Mouse (Mus musculus): Measurements from ENCODE around the gene Gli2. TPM values are rescaled to one million over a fixed set of nuclear protein-coding genes. Genes with fewer than 3 reads are reported as not detected.

Gene Gli2
- polyA plus RNA-seq, 1 experiment from 2014 or later = 3.8 TPM

DNA sequence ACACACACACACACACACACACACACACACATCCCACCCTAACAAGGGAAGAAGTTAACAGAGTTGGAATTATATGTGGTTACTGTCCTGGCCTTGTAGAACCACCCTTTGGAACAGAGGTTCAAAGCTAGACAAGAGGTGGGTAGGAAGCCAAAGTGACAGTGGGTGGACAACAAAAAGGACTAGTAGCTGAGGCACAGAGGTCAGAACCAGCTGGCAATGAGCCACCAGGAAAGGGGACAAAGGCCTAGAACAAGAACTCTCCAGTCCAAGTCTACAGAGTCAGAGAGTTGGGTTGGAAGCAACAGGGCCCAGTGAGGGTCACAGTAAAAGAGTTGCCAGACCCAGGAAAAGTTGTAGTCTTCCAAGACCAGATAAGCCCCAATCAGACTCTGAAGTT is 34.4 kb downstream of the Gli2 start:
- Histone ChIP-seq H3K9me3 (ENCODE audit: control insufficient read depth) (no peaks in the 10 kb centered on the region), H3K27ac (ENCODE audit: low read depth, low read length) (no peak overlapping the region), H3K9ac (ENCODE audit: low read depth, low read length) (no peak overlapping the region), H3K4me1 (replicated peaks; ENCODE audit: control insufficient read depth, insufficient read depth, low read length) (no peaks in the 10 kb centered on the region), H3K4me3 (ENCODE audit: low read depth, low read length) (no peak overlapping the region), H3K27me3 (replicated peaks; ENCODE audit: control insufficient read depth, insufficient read depth, low read length) (no peaks in the 10 kb centered on the region), H3K36me3 (ENCODE audit: control insufficient read depth, insufficient read depth) (no peaks in the 10 kb centered on the region), H3K4me2 (replicated peaks; ENCODE audit: low read depth) (no peak overlapping the region)
- TF ChIP-seq CTCF (IDR thresholded peaks at IDR 0.05; ENCODE audit: low read depth) = no peak
- ATAC-seq = no peak

DNA sequence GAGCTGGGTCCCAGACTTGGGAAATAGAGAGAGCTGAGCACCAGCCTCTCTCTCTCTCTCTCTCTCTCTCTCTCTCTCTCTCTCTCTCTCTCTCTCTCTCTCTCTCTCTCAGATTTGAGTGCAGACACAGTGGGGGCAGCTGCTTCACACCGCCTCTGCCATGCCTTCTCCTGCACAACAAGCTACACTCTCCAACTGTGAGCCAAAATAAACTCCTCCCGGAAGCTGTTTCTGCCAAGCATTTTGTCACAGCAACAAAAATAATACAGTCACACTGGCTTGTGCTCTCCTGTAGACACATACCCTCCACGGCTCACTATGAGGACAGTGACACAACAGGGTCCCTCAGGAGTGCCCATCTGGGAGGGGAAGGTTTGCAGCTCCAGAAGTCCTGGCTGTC is 36.6 kb downstream of the Gli2 start:
- Histone ChIP-seq H3K27me3 (replicated peaks; ENCODE audit: control insufficient read depth, insufficient read depth, low read length) (no peaks in the 10 kb centered on the region), H3K9ac (ENCODE audit: low read depth, low read length) (no peak overlapping the region), H3K36me3 (ENCODE audit: control insufficient read depth, insufficient read depth) (no peaks in the 10 kb centered on the region), H3K9me3 (ENCODE audit: control insufficient read depth) (no peaks in the 10 kb centered on the region), H3K4me3 (ENCODE audit: low read depth, low read length) (no peak overlapping the region), H3K4me1 (replicated peaks; ENCODE audit: control insufficient read depth, insufficient read depth, low read length) (no peaks in the 10 kb centered on the region), H3K27ac (ENCODE audit: low read depth, low read length) (no peak overlapping the region), H3K4me2 (replicated peaks; ENCODE audit: low read depth) (no peak overlapping the region)
- ATAC-seq = no peak
- 75% methylated on average over 3 of the region's 3 CpGs for WGBS
- no peak for TF ChIP-seq CTCF (IDR thresholded peaks at IDR 0.05; ENCODE audit: low read depth)

DNA sequence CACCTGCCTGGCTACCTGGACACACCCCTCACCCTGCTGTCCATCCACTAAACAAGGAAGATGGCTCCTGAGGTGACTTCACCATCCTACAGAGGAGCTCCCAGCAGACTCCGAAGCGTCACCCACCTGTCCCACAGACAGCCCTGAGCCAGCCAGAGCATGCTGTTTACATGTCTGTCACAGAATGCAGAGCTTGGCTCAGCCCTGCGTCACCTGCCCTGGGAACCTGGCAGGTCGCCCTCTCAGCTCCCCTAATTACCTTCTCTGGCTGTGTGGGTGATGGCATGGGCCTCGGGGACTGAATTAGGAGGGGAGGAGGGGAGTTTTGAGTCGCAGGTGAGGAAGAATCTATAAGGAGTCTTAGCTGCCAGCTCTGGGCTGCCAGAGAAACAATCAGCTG is 38.3 kb downstream of the Gli2 start:
- Histone ChIP-seq H3K27me3 (replicated peaks; ENCODE audit: control insufficient read depth, insufficient read depth, low read length) (no peaks in the 10 kb centered on the region), H3K36me3 (ENCODE audit: control insufficient read depth, insufficient read depth) (no peaks in the 10 kb centered on the region), H3K27ac (ENCODE audit: low read depth, low read length) (no peak overlapping the region), H3K4me2 (replicated peaks; ENCODE audit: low read depth) (no peak overlapping the region), H3K9me3 (ENCODE audit: control insufficient read depth) (no peaks in the 10 kb centered on the region), H3K4me3 (ENCODE audit: low read depth, low read length) (no peak overlapping the region), H3K9ac (ENCODE audit: low read depth, low read length) (no peak overlapping the region), H3K4me1 (replicated peaks; ENCODE audit: control insufficient read depth, insufficient read depth, low read length) (no peaks in the 10 kb centered on the region)
- no peak for ATAC-seq
- WGBS = 64% methylated on average over 6 of the region's 6 CpGs
- no peak for TF ChIP-seq CTCF (IDR thresholded peaks at IDR 0.05; ENCODE audit: low read depth)

DNA sequence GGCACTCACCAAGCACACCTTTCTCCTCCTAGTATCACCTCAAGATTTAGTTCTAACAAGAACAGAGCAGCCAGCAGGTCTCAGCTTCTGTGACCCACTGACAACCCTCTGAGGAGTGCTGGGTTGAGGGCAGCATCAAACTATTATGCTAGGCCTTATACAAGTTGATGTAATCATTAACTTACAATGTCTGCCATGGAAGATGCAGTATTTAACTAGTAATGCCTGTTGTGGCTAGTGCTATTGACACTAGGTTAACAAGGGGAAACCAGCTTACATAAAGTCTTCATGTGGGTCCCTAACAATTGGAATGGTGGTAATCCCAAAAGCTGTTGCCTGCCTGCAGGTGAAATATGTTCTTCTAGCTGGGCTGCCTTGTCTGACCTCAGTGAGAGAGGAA is 44.5 kb downstream of the Gli2 start:
- no peak overlapping the region for H3K9ac ChIP-seq (ENCODE audit: low read depth, low read length)
- no peak overlapping the region for H3K4me2 ChIP-seq (replicated peaks; ENCODE audit: low read depth)
- H3K27me3 ChIP-seq (replicated peaks; ENCODE audit: control insufficient read depth, insufficient read depth, low read length) = no peaks in the 10 kb centered on the region
- no peak for ATAC-seq
- no peak overlapping the region for H3K27ac ChIP-seq (ENCODE audit: low read depth, low read length)
- no peak overlapping the region for H3K4me3 ChIP-seq (ENCODE audit: low read depth, low read length)
- no peak for TF ChIP-seq CTCF (IDR thresholded peaks at IDR 0.05; ENCODE audit: low read depth)
- H3K36me3 ChIP-seq (ENCODE audit: control insufficient read depth, insufficient read depth) = no peaks in the 10 kb centered on the region
- no peaks in the 10 kb centered on the region for H3K4me1 ChIP-seq (replicated peaks; ENCODE audit: control insufficient read depth, insufficient read depth, low read length)
- no peaks in the 10 kb centered on the region for H3K9me3 ChIP-seq (ENCODE audit: control insufficient read depth)

DNA sequence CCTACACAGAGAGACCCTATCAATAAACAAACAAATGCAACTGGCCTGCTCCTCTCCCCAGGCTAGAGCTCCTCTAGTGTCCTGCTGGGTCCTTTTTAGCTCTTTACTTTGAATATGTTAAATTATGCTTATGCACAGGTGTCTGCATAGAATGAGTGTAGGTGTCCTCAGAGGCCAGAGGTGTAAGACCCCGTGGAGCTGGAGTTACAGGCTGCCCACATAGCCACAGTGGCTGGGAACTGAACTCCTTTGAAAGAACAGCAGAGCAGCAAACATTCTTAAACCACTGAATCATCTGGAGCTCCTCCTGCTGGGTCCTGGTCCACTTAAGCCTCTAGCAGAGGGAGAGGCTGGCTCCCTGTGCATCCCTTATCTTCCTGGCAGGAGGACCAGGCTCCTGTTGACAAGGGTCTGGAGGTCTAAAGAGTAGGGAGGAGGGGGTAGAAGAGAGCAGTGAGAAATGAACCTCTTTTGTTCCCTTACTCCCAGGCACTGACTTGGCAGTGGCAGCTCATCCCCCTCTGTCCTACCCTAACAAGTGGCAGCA is 49.5 kb downstream of the Gli2 start:
- no peak overlapping the region for H3K9ac ChIP-seq (ENCODE audit: low read depth, low read length)
- H3K27ac ChIP-seq (ENCODE audit: low read depth, low read length) = no peak overlapping the region
- no peak overlapping the region for H3K4me2 ChIP-seq (replicated peaks; ENCODE audit: low read depth)
- no peak for ATAC-seq
- WGBS = 11% methylated on average over 1 of the region's 1 CpGs
- no peaks in the 10 kb centered on the region for H3K9me3 ChIP-seq (ENCODE audit: control insufficient read depth)
- TF ChIP-seq CTCF (IDR thresholded peaks at IDR 0.05; ENCODE audit: low read depth) = no peak
- H3K36me3 ChIP-seq (ENCODE audit: control insufficient read depth, insufficient read depth) = no peaks in the 10 kb centered on the region
- no peaks in the 10 kb centered on the region for H3K27me3 ChIP-seq (replicated peaks; ENCODE audit: control insufficient read depth, insufficient read depth, low read length)
- no peaks in the 10 kb centered on the region for H3K4me1 ChIP-seq (replicated peaks; ENCODE audit: control insufficient read depth, insufficient read depth, low read length)
- no peak overlapping the region for H3K4me3 ChIP-seq (ENCODE audit: low read depth, low read length)

DNA sequence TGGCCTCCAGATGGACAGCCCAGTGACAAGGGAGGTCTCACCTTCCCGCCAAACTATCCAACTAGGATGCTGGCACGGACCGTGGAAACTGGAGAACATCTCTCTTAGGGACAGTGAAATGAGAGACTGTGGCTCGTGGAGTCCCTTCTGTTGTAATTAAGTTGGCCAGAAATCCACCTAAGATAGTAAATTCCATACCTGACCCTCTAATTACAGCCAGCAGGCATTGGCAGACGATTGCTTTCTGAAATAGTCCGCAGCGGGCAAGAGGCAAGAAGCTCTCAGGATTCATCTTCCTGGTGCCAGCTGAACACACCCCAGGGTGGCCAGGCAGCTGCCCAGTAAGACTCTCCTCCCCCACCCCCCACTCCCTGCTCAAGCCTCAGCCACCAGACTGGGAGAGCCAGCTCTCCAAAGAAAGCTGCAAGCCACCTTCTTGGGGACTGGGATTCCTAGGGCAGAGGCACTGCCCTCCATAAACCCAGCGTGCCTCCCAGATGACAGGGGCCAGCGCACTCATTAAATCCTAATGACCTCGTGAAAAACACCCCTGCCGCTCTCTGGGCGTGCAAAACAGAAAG is 51.9 kb downstream of the Gli2 start:
- no peak for TF ChIP-seq CTCF (IDR thresholded peaks at IDR 0.05; ENCODE audit: low read depth)
- Histone ChIP-seq H3K4me3 (ENCODE audit: low read depth, low read length) (no peak overlapping the region), H3K9ac (ENCODE audit: low read depth, low read length) (no peak overlapping the region), H3K27ac (ENCODE audit: low read depth, low read length) (no peak overlapping the region), H3K27me3 (replicated peaks; ENCODE audit: control insufficient read depth, insufficient read depth, low read length) (no peaks in the 10 kb centered on the region), H3K36me3 (ENCODE audit: control insufficient read depth, insufficient read depth) (no peaks in the 10 kb centered on the region), H3K4me1 (replicated peaks; ENCODE audit: control insufficient read depth, insufficient read depth, low read length) (no peaks in the 10 kb centered on the region), H3K9me3 (ENCODE audit: control insufficient read depth) (no peaks in the 10 kb centered on the region), H3K4me2 (replicated peaks; ENCODE audit: low read depth) (no peak overlapping the region)
- 60% methylated on average over 12 of the region's 12 CpGs for WGBS
- no peak for ATAC-seq
